Mouse (Mus musculus) midbrain, embryonic 14.5 days (tissue): ENCODE measurements around the gene Rasal1. TPM values are rescaled to one million over a fixed set of nuclear protein-coding genes. Genes with fewer than 3 reads are reported as not detected.

ENCODE experiments used
- ATAC-seq: fragments of 200-750 bp; cut with Nextera tagmentation; 2 replicates; pipeline ENCODE4 v1.8.0; 2017; ENCODE audit warnings: moderate number of reproducible peaks, moderate library complexity; ENCODE audit not compliant: low FRiP score, low TSS enrichment
- DNase-seq: peaks from one replicate; pipeline ENCODE4 v3.0.0-alpha.2; 2015
- H3K27ac ChIP-seq: fragments of 300-500 bp; sonication (generic); replicated peaks from 2 replicates; pipeline ENCODE4 v1.5.1; 2014; ENCODE audit warnings: mild to moderate bottlenecking, low read depth, low read length, moderate library complexity
- H3K27me3 ChIP-seq: fragments of 300-500 bp; sonication (generic); 2 replicates; pipeline ENCODE4 v1.6.1; 2014; ENCODE audit warnings: low read length, control low read depth, mixed read lengths; ENCODE audit not compliant: control insufficient read depth, insufficient read depth
- H3K36me3 ChIP-seq: fragments of 300-500 bp; sonication (generic); 2 replicates; pipeline ENCODE4 v1.6.1; 2014; ENCODE audit warnings: low read length, control low read depth; ENCODE audit not compliant: control insufficient read depth, insufficient read depth
- H3K4me1 ChIP-seq: fragments of 300-500 bp; sonication (generic); 2 replicates; pipeline ENCODE4 v1.6.1; 2014; ENCODE audit warnings: mild to moderate bottlenecking, antibody characterized with exemption, low read length, control low read depth; ENCODE audit not compliant: control insufficient read depth, insufficient read depth
- H3K4me2 ChIP-seq: fragments of 300-500 bp; sonication (generic); 2 replicates; pipeline ENCODE4 v1.6.1; 2014; ENCODE audit warnings: mild to moderate bottlenecking, low read length, moderate library complexity
- H3K4me3 ChIP-seq: fragments of 300-500 bp; sonication (generic); replicated peaks from 2 replicates; pipeline ENCODE4 v1.5.1; 2014; ENCODE audit warnings: low read depth, low read length
- H3K9ac ChIP-seq: fragments of 300-500 bp; sonication (generic); replicated peaks from 2 replicates; pipeline ENCODE4 v1.6.1; 2014; ENCODE audit warnings: mild to moderate bottlenecking, low read length, moderate library complexity
- H3K9me3 ChIP-seq: fragments of 300-500 bp; sonication (generic); 2 replicates; pipeline ENCODE4 v1.6.1; 2016; ENCODE audit warnings: low read length, control low read depth, mixed read lengths; ENCODE audit not compliant: control insufficient read depth
- WGBS: fragments of 180-500 bp; shearing (Covaris S2); extraction: QIAGEN DNeasy Blood & Tissue Kit; methylation state at CpG from one replicate; pipeline ENCODE4 v1.1.7; 2014; 5-methylcytosine and 5-hydroxymethylcytosine counted together
- polyA plus RNA-seq: library from polyadenylated mRNA; unstranded; fragments of >200 nt; fragmentation: Nextera tagmentation; extraction: Ambion mirVana; gene quantifications from 2 replicates; pipeline ENCODE4 v1.2.1, GENCODE M21; 2014

Gene Rasal1
- polyA plus RNA-seq, 1 experiment from 2014 or later = 0.84 TPM

DNA sequence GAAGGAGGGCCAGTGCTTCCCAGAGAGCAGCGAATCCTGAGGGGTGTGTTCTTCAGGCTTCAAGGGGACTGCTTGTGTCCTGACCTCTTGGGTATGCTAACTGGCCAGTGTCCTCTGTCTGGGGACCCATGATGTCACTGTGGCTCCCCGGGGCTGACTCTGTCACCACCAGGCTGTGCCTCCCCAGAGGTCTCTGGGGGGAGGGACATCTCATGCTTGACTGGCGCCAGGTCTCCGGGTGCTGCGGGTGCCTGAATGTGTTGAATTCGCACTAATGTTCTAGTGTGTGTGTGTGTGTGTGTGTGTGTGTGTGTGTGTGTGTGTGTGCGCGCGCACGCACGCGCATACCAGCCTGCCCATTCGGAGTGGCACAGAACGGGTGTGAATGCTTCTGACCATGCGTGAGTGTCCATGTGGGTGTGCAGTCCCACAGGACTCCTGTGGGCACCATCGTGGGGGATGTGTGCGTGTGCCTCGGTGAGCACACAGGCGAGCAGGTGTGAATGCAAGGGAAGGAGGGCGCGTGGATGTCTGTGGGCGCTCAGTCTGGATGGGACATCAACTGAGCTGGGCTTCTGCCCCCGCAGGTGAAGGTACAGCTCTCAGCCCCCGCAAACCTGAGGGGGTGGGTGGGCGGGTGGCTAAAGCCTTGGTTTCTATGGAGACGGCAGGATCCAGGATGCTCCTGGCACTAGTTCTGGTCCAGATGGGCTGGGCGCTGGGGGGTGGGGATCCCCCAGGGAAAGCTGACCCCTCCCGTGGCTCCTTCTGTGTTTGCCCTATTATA lies 4.5 kb downstream of the Rasal1 start:
- Histone ChIP-seq H3K4me1 (peaks cover 7% of the 10 kb centered on the region; the same call in 1 of the 2 replicates), H3K27ac (no peak overlapping the region), H3K4me2 (no peak overlapping the region), H3K9me3 (no peaks in the 10 kb centered on the region), H3K4me3 (no peak overlapping the region), H3K36me3 (no peaks in the 10 kb centered on the region), H3K27me3 (peaks cover 18% of the 10 kb centered on the region), H3K9ac (no peak overlapping the region)
- 83% methylated on average over 28 of the region's 28 CpGs for WGBS
- DNase-seq (no peak), ATAC-seq (no peak)

- H3K27me3 ChIP-seq = peaks cover 14% of the 10 kb centered on the region
- H3K4me2 ChIP-seq = no peak overlapping the region
- no peak overlapping the region for H3K4me3 ChIP-seq
- H3K9ac ChIP-seq = no peak overlapping the region
- no peak overlapping the region for H3K27ac ChIP-seq
- 87% methylated on average over 2 of the region's 2 CpGs for WGBS
- no peaks in the 10 kb centered on the region for H3K36me3 ChIP-seq
- ATAC-seq (no peak), DNase-seq (no peak)
- H3K4me1 ChIP-seq = peaks cover 3% of the 10 kb centered on the region; the same call in 1 of the 2 replicates
- no peaks in the 10 kb centered on the region for H3K9me3 ChIP-seq
Observed at GRCm38 (mm10) chr5:120653873-120654272, 5.3 kb downstream of the Rasal1 start.

- no peak overlapping the region for H3K4me3 ChIP-seq
- DNase-seq = no peak
- no peaks in the 10 kb centered on the region for H3K9me3 ChIP-seq
- no peak overlapping the region for H3K4me2 ChIP-seq
- no peak overlapping the region for H3K27ac ChIP-seq
- no peaks in the 10 kb centered on the region for H3K27me3 ChIP-seq
- ATAC-seq = no peak
- H3K36me3 ChIP-seq = no peaks in the 10 kb centered on the region
- 86% methylated on average over 12 of the region's 12 CpGs for WGBS
- H3K9ac ChIP-seq = no peak overlapping the region
- no peaks in the 10 kb centered on the region for H3K4me1 ChIP-seq
Observed at GRCm38 (mm10) chr5:120656281-120656751, 7.7 kb downstream of the Rasal1 start.

DNA sequence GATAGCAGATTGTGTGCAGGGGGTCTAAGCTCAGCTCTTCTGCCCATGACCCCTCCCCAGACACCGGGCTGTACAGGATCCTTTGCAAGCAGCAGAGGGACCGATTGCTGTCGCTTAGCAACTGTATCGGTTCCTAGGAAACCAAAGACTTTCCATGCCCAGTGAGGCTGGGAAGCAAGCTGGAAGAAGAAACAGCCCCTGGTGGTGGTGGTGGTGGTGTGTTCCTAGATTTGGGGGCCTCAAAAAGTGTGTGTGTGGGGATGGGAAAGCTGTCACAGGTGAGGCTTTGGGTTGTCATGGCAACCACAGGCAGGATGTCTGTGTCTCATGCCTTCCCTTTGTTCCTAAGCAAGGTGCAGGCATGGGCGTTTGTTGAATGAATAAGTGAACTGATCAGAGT lies 12.2 kb downstream of the Rasal1 start:
- H3K36me3 ChIP-seq = no peaks in the 10 kb centered on the region
- no peak overlapping the region for H3K4me2 ChIP-seq
- ATAC-seq (no peak), DNase-seq (peak; percentile 76)
- H3K4me1 ChIP-seq = no peaks in the 10 kb centered on the region
- no peaks in the 10 kb centered on the region for H3K27me3 ChIP-seq
- peak overlapping the region; percentile 76 for H3K27ac ChIP-seq
- no peaks in the 10 kb centered on the region for H3K9me3 ChIP-seq
- no peak overlapping the region for H3K4me3 ChIP-seq
- no peak overlapping the region for H3K9ac ChIP-seq
- 20% methylated on average over 5 of the region's 5 CpGs for WGBS

GRCm38 (mm10) chr5:120664888-120665287 lies 16.3 kb downstream of the Rasal1 start:
- H3K4me3 ChIP-seq = no peak overlapping the region
- no peaks in the 10 kb centered on the region for H3K4me1 ChIP-seq
- 47% methylated on average over 2 of the region's 2 CpGs for WGBS
- H3K9ac ChIP-seq = no peak overlapping the region
- H3K4me2 ChIP-seq = no peak overlapping the region
- H3K9me3 ChIP-seq = no peaks in the 10 kb centered on the region
- H3K36me3 ChIP-seq = no peaks in the 10 kb centered on the region
- no peak for ATAC-seq
- no peak for DNase-seq
- no peak overlapping the region for H3K27ac ChIP-seq
- H3K27me3 ChIP-seq = no peaks in the 10 kb centered on the region

DNA sequence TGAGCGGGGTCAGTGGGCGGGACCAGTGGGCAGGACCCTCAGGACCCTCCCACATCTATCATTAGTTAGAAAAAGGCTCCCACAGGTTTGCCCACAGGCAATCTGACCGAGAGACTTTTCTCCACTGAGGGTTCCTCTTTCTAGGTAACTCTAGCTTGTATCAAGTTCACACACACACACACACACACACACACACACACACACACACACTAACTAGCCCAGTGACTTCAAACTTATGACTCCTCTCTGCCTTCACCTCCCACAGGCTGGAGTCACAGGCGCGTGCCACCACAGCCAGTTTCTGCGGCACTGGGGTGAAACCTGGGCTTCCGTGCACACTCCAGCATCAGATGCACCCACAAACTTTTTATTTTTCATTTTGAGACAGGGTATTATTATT lies 20.1 kb downstream of the Rasal1 start:
- 72% methylated on average over 7 of the region's 7 CpGs for WGBS
- Histone ChIP-seq H3K27ac (no peak overlapping the region), H3K4me2 (no peak overlapping the region), H3K4me1 (no peaks in the 10 kb centered on the region), H3K36me3 (no peaks in the 10 kb centered on the region), H3K4me3 (no peak overlapping the region), H3K9ac (no peak overlapping the region), H3K27me3 (no peaks in the 10 kb centered on the region), H3K9me3 (no peaks in the 10 kb centered on the region)
- DNase-seq = no peak
- no peak for ATAC-seq

- Histone ChIP-seq H3K36me3 (no peaks in the 10 kb centered on the region), H3K4me2 (no peak overlapping the region), H3K4me3 (no peak overlapping the region), H3K4me1 (0 out of 2 replicates have a peak, but pooled peaks cover 4% of the 10 kb centered on the region), H3K27ac (no peak overlapping the region), H3K27me3 (no peaks in the 10 kb centered on the region), H3K9me3 (no peaks in the 10 kb centered on the region), H3K9ac (no peak overlapping the region)
- DNase-seq (no peak), ATAC-seq (no peak)
- WGBS = 86% methylated on average over 7 of the region's 7 CpGs
Observed at GRCm38 (mm10) chr5:120670132-120670531, 21.5 kb downstream of the Rasal1 start.

GRCm38 (mm10) chr5:120671865-120672264 lies 23.3 kb downstream of the Rasal1 start:
- H3K27ac ChIP-seq = no peak overlapping the region
- H3K4me3 ChIP-seq = no peak overlapping the region
- no peak for ATAC-seq
- H3K4me1 ChIP-seq = 0 out of 2 replicates have a peak, but pooled peaks cover 4% of the 10 kb centered on the region
- H3K9ac ChIP-seq = no peak overlapping the region
- no peaks in the 10 kb centered on the region for H3K36me3 ChIP-seq
- H3K4me2 ChIP-seq = no peak overlapping the region
- 90% methylated on average over 3 of the region's 3 CpGs for WGBS
- H3K9me3 ChIP-seq = no peaks in the 10 kb centered on the region
- H3K27me3 ChIP-seq = no peaks in the 10 kb centered on the region
- no peak for DNase-seq

GRCm38 (mm10) chr5:120673626-120674025 lies 25.0 kb downstream of the Rasal1 start:
- Histone ChIP-seq H3K4me3 (no peak overlapping the region), H3K36me3 (no peaks in the 10 kb centered on the region), H3K9me3 (no peaks in the 10 kb centered on the region), H3K4me1 (0 out of 2 replicates have a peak, but pooled peaks cover 4% of the 10 kb centered on the region), H3K27me3 (no peaks in the 10 kb centered on the region), H3K27ac (no peak overlapping the region), H3K9ac (no peak overlapping the region), H3K4me2 (no peak overlapping the region)
- WGBS = 12% methylated on average over 12 of the region's 12 CpGs
- ATAC-seq (no peak), DNase-seq (peak; percentile 86)
